Mouse (Mus musculus): ENCODE measurements around the gene Foxp1.
A peak's percentile ranks its signal among the peaks of the same experiment; 100 is the strongest.

Gene Foxp1

GRCm38 (mm10) chr6:99328146-99328545 is 194.4 kb downstream of the Foxp1 start:
- no peak for DNase-seq (ENCODE audit: low read depth)

- DNase-seq (ENCODE audit: low read depth): no peak
Observed at GRCm38 (mm10) chr6:99327721-99328120, 194.8 kb downstream of the Foxp1 start.

GRCm38 (mm10) chr6:99325881-99326280 is 196.6 kb downstream of the Foxp1 start:
- DNase-seq (ENCODE audit: low read depth): no peak

DNA sequence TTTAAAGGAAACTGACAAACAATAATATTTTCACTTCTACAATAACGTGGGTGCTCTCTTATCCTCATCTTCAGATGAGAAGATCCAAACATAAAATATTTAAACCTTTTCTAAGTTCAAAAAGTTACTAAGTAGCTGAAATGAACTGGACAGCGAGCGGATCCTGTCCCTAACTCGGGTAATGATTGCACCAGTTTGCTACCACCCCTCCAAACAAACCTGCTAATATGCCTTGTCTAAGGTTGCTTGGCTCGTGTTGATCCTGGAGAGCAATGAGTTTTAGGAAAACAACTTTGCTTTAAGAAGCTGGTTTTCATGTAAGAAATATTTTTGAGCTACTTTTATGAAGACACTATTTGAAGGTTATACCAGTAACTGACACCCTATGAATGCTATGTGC is 197.1 kb downstream of the Foxp1 start:
- DNase-seq (ENCODE audit: low read depth): no peak

DNA sequence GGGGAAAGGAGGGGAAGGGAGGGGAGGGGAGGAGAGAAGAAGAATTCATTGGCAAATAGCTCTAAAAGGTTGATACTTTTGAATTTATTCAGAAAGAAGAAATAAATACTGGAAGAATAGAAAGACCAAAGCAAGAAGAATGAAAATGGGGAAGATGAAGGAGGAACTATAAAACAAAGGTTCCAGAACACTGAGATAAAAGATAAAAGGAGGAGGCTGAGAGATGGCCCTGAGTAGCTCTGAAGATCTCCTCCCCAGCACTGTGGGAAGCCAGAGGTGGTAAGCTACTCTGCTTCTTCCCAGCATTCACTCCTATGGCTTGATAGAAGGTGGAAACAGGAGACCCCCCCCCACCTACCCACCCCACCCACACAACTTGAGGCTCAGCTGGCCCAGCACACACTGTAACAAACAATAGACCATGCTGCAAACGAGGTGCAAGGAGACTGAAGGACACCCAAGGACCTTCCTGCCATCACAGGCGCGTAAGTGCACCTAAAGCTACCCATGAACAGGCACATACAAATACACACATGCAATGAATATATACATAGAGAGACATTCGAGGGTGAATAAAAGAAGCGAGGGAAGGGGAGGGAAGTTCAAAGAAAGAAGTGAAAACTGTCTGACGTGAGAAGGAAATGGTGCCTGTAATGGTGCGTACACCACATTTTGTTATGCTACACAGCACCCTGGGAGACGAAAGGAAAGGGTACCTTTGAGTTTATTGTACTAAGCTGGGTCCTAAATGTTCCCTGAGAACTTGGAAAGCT is 200.2 kb downstream of the Foxp1 start:
- DNase-seq (ENCODE audit: low read depth): no peak

DNA sequence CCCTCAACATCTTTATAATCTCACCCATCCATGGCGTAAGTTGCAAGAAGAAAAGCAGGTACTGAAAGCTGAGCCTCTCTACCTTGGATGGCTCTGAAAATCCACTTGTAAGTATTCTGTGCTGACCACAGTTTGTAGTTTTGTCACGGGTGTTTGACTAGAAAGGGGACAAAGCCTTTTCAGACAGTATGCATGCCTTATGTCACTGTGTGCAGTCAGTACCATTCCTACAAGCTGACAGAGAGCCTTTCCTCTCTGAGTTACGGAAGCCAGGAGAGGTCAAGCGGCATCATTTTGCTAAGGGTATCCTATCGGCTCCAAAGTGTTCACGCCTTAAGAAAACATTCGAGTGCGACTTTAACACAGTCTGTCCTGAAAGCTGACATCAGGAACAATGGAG is 202.1 kb downstream of the Foxp1 start:
- DNase-seq (ENCODE audit: low read depth): no peak

DNA sequence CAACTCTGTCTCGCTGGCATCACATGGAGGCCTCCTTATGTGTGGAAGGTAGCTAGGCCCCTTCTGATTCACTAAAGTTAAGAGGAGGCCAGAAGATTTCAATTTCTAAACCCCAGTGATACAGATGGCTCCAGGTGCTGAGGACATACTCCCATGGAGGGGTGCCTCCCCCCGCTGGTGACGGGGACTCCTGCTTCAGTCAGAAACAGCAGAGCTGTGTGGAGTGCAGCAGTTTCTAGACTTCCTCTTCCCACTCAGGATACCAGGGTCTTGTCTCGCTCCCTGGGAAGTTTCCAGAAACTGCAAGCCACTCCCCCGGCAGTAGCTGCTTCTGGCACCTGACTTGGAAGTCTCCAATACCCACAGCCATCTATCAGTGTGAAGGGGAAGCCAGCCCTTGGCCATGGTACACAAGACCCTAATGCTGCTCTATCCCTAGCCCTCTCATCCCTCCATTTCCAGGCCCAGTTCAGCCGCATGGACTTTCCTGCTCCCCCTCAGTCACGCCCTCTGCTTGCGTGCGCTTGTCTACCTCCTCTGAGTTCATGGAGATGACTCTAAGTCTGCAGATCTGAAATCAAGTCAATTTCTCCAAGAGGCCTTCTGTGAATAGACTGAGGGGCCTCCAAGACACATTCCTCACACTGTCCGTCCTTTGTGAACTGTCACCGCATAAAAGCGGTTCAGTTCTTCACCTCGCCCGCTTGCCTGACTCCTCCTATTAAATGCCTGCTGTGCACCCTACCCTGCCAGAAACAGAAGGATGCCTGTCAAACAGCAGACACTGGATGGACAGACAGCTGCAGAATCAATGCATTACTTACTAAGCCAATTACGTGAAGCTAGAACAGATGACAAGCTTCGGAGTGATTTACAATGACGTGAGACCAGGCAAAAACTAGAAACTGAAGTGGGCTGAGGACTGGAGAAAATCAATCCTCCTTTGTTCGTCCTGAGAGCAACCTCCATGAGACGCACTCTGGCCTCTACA is 202.8 kb downstream of the Foxp1 start:
- no peak for DNase-seq (ENCODE audit: low read depth)

GRCm38 (mm10) chr6:99314746-99315145 is 207.8 kb downstream of the Foxp1 start:
- no peak for DNase-seq (ENCODE audit: low read depth)

DNA sequence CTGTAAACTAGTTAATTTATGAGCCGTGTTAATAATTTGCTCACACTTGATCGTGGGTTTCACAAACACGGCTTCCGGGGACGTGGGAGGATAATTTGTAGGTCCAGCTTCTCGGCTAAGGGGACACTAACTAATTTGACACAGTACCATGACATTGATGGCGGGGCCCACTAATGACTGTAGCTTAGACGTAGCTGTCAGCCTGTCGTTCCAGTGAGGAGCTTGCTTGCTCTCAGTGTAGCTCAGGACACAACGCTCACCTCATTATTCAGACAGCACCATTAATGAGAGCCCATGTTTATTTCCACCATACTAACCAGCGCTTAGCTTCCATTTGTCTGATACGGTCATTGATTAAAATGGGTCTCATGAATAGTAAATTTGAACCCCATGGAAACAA is 212.0 kb downstream of the Foxp1 start:
- DNase-seq (ENCODE audit: low read depth): no peak

DNA sequence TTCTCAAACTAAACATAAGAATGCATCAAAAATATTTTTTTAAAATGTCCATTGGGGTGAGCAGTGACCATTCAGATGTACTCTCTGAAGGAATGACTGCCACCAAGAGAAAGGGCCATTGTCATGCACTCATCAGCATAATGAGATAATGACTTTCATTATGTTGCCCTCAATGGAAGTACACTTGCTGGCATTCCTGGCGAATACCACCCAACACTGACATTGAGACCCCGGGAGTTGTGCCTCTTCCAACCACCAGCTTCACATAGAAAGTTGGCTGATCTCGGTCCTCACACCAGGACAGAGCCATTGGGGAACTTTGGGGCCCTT is 212.4 kb downstream of the Foxp1 start:
- DNase-seq (ENCODE audit: low read depth): no peak

- peak; percentile 77 for DNase-seq (ENCODE audit: low read depth)
Observed at GRCm38 (mm10) chr6:99309466-99310170, 212.9 kb downstream of the Foxp1 start.

DNA sequence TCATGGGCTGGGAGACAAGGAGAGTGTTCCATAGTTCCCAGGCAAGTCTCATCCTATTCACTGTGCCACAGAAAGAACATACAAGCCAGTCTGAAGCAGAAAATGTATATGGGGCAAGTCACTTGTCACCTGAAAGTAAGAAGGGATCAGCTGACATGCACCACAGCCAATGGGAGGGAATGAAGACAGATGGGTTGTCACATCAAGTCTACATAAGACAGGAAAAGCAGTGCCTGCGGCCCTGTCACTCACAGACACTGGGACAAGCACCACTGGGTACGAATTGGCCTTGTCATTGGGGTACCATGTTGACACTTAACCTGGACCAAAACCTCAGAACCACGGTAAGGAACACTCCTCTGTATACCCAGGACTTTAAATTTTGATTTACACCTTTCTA is 216.8 kb downstream of the Foxp1 start:
- peak; percentile 21 for DNase-seq (ENCODE audit: low read depth)

DNA sequence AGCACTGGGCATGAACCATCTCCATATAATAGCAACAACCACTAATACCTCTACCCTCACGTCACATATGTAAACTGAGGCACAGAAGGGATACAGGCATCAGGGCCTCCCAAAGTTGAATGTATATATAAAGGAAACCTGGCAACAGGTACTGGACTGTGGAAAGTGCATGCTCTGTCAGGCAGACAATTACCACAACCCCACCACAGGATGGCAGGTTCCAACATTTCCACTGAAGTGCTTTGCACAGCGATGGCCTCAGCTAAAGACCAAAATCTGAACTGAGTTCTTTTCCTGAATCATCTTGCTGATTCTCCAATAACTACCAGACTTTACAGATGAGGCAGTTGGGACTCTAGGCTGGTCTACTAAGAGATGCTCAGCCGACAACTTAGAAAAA is 217.3 kb downstream of the Foxp1 start:
- DNase-seq (ENCODE audit: low read depth): peak; percentile 23

- peak; percentile 27 for DNase-seq (ENCODE audit: low read depth)
Observed at GRCm38 (mm10) chr6:99302662-99303435, 219.7 kb downstream of the Foxp1 start.

GRCm38 (mm10) chr6:99301923-99302322 is 220.6 kb downstream of the Foxp1 start:
- DNase-seq (ENCODE audit: low read depth): peak; percentile 15

DNA sequence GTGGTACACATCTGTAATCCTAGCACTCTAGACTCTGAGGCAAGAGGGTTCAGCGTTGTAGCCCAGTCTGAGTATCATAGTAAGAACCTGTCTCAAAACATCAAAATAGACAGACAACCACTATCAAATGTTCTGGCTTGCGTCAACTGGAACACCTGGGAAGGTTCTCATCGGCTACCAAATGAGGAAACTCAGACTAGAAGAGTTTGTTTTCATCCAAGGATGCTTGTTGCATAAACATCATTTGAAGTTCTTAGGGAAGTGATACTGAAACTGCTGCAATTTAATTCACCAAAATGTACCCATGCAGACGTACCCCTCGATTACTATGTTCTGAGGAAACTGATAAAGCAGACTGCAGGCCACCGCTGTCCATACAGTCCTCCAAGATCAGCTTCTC is 222.3 kb downstream of the Foxp1 start:
- no peak for DNase-seq (ENCODE audit: low read depth)

GRCm38 (mm10) chr6:99299196-99299595 is 223.3 kb downstream of the Foxp1 start:
- DNase-seq (ENCODE audit: low read depth): no peak

DNA sequence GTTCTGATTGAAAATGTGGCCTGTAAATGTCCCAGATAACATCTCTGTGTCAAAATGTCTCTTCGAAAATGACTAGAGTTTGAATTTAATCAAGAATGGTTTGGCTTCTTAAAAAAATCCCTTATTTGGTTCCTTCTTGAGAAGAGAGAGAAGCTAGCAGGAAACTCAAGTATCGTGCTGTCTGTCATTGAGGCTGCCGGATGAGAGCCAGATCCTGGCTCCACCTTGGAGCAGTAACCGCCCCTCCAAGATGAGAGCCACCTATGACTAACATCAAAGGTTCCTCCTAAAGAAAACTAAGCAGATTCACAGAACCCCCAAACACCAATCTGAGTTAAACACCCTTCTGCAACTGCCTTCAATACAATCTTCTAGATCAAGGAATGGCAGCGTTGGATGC is 225.0 kb downstream of the Foxp1 start:
- DNase-seq (ENCODE audit: low read depth): peak; percentile 21

DNA sequence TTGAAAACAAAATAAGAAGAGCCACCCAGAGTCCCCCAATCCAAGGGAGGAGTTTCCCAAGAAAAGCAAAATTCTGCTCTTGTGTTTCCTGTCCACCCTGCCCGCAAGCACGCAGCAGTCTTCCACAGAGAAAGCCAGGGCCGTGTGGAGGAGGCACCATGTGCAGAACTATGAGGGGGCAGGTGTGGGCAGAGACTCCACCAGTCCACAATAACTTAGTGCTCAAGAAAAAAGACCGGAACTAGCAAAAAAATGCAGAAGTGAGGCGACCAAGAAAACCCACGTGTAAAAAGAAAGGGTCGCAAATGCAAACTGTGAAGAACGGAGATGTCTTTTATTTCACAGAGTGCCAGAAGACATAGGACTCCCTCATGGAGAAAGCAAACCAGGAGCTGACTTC is 227.0 kb downstream of the Foxp1 start:
- DNase-seq (ENCODE audit: low read depth): no peak

- DNase-seq (ENCODE audit: low read depth): no peak
Observed at GRCm38 (mm10) chr6:99289220-99289619, 233.3 kb downstream of the Foxp1 start.

DNA sequence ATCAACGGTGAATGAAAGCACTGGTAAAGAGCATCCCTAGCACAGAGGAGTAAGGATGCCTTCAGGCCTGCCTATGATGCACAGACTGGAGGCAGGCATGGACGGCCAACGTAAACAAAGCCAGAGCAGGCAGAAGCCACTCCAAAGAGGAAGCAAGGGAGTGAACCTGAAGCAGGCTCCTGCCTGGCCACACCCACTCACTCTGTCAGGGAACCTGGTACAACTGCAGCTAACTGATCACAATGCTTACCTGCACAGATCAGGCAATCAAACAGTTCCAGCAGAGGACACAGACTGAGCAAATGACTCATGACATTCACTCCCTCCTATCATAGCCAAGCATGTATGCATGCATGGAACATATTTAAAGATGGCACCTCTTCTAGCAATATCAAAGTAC is 237.5 kb downstream of the Foxp1 start:
- no peak for DNase-seq (ENCODE audit: low read depth)

- DNase-seq (ENCODE audit: low read depth): no peak
Observed at GRCm38 (mm10) chr6:99284019-99284418, 238.5 kb downstream of the Foxp1 start.
